Mouse (Mus musculus) cerebellum, postnatal 4 days (tissue): ENCODE results near the gene Cpne8.

Experiments
- DNase-seq, 2 experiments: peaks; one replicate each; pipeline ENCODE4 v3.0.0; 2022; ENCODE audit warnings: low spot score in 2 of 2, mixed read lengths in 1 of 2

Cpne8 gene

GRCm38 (mm10) chr15:90678985-90679759 is at the start of gene Cpne8:
Cpne8 (minus strand) TSS chr15:90679432.
- peak; percentile 24 to 43 for DNase-seq

- DNase-seq = no peak
Measured at GRCm38 (mm10) chr15:90717717-90718116, 38.5 kb upstream of the Cpne8 start.

- DNase-seq = no peak
Measured at GRCm38 (mm10) chr15:90709296-90709695, 30.1 kb upstream of the Cpne8 start.

- DNase-seq = no peak
Measured at GRCm38 (mm10) chr15:90704314-90704713, 25.1 kb upstream of the Cpne8 start.

GRCm38 (mm10) chr15:90703502-90704232 is 24.4 kb upstream of the Cpne8 start:
- no peak for DNase-seq

- DNase-seq = no peak
Measured at GRCm38 (mm10) chr15:90686770-90687169, 7.5 kb upstream of the Cpne8 start.

- DNase-seq = peak; percentile 48 to 70
Measured at GRCm38 (mm10) chr15:90679760-90680579, 738 bp upstream of the Cpne8 start.

- peak; percentile 12 to 21 for DNase-seq
Measured at GRCm38 (mm10) chr15:90678488-90678887, 744 bp downstream of the Cpne8 start.

GRCm38 (mm10) chr15:90669494-90669893 is 9.7 kb downstream of the Cpne8 start:
- no peak for DNase-seq

- no peak for DNase-seq
Measured at GRCm38 (mm10) chr15:90666893-90667292, 12.3 kb downstream of the Cpne8 start.

GRCm38 (mm10) chr15:90664615-90665014 is 14.6 kb downstream of the Cpne8 start:
- no peak for DNase-seq

GRCm38 (mm10) chr15:90663631-90664030 is 15.6 kb downstream of the Cpne8 start:
- no peak for DNase-seq

GRCm38 (mm10) chr15:90660723-90661122 is 18.5 kb downstream of the Cpne8 start:
- DNase-seq = no peak

GRCm38 (mm10) chr15:90658053-90658452 is 21.2 kb downstream of the Cpne8 start:
- DNase-seq = no peak

GRCm38 (mm10) chr15:90656521-90656920 is 22.7 kb downstream of the Cpne8 start:
- no peak for DNase-seq

- no peak for DNase-seq
Measured at GRCm38 (mm10) chr15:90647011-90647577, 32.1 kb downstream of the Cpne8 start.

GRCm38 (mm10) chr15:90646326-90646725 is 32.9 kb downstream of the Cpne8 start:
- no peak for DNase-seq

GRCm38 (mm10) chr15:90645828-90646227 is 33.4 kb downstream of the Cpne8 start:
- no peak for DNase-seq

GRCm38 (mm10) chr15:90624201-90624600 is 55.0 kb downstream of the Cpne8 start:
- no peak for DNase-seq

- no peak for DNase-seq
Measured at GRCm38 (mm10) chr15:90622005-90622404, 57.2 kb downstream of the Cpne8 start.

- no peak for DNase-seq
Measured at GRCm38 (mm10) chr15:90619736-90620135, 59.5 kb downstream of the Cpne8 start.
